Mouse (Mus musculus): ENCODE results near the gene Ect2. TPM values are rescaled to one million over a fixed set of nuclear protein-coding genes. Genes with fewer than 3 reads are reported as not detected.
A peak's percentile ranks its signal among the peaks of the same experiment; 100 is the strongest.

The Ect2 gene
- polyA plus RNA-seq, 1 experiment: 12.0 TPM

DNA sequence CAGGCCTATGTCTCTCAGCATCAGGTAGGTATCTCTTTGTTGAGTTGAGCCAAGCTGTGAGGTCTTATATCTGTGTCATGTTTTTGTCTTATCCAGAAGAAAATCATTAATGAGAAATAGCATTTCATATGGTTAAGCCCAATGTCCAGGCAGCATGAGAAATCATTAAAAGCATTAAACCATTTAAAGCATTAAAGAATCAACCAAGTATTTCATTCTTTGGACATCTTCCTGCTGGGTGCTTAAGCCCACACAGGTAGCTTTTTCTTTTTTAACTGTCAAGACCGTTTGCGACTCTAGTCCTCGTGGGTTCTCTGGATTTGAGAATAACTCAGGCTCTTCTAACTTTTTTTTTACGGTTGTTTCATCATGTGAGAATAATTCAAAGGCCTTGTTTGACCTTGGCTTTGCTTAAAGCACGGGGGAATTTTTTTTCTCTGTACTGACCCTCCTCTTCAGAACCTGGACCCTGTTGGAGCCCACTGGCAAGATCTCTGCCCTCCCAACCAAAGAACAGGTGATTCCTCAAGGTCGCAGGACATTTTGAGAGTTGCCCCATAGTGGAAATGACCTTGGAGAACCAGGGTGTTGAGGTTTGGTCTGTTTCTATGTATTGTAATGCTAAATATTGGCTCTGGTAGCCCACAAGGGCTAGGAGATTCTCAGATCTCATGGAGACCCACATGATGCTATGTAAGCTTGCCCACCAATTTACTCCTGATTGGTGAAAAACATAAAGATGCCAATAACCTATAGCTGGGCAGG, 8.1 kb upstream of the Ect2 start:
- H3K4me3 ChIP-seq (ENCODE audit: control insufficient read depth, insufficient read depth, low read length): no peak overlapping the region
- H3K27me3 ChIP-seq (ENCODE audit: control insufficient read depth, insufficient read depth, low read length): no peaks in the 10 kb centered on the region
- no peak overlapping the region for H3K27ac ChIP-seq (ENCODE audit: control insufficient read depth, insufficient read depth, low read length)
- H3K36me3 ChIP-seq (ENCODE audit: control insufficient read depth, insufficient read depth, low read length): no peaks in the 10 kb centered on the region
- 92% methylated on average over 6 of the region's 6 CpGs for WGBS
- DNase-seq: no peak
- no peak for TF ChIP-seq POLR2A (IDR thresholded peaks at IDR 0.05; ENCODE audit: control insufficient read depth, extremely low read depth, insufficient read depth, low read length, poor library complexity)
- no peak for TF ChIP-seq CTCF (IDR thresholded peaks at IDR 0.05; ENCODE audit: borderline replicate concordance, control insufficient read depth, extremely low read depth, insufficient read depth, low read length, poor library complexity)
- H3K4me1 ChIP-seq (replicated peaks; ENCODE audit: control insufficient read depth, insufficient read depth, low read length): no peaks in the 10 kb centered on the region

DNA sequence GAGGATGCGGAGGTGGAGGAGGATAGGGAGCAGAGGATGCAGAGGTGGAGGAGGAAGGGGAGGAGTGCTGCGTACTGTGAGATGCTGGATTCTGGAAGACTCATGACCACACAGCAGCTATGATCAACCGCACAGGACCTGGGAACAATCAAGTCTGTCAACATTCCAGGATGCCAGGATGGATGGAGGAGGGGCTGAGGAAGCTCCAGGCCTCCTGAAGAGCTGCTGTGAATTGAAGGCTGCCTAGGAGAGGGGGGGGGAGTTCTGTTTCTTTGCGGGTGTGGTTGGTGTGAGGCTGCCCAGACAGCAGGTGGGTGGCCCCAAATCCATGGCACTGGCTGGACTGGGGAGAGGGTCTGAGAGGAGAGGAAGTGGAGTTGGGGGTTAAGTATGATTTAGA, 5.2 kb upstream of the Ect2 start:
- H3K4me3 ChIP-seq (ENCODE audit: control insufficient read depth, insufficient read depth, low read length): no peak overlapping the region
- no peak for DNase-seq
- H3K27me3 ChIP-seq (ENCODE audit: control insufficient read depth, insufficient read depth, low read length): no peaks in the 10 kb centered on the region
- H3K27ac ChIP-seq (ENCODE audit: control insufficient read depth, insufficient read depth, low read length): no peak overlapping the region
- no peak for TF ChIP-seq POLR2A (IDR thresholded peaks at IDR 0.05; ENCODE audit: control insufficient read depth, extremely low read depth, insufficient read depth, low read length, poor library complexity)
- no peak for TF ChIP-seq CTCF (IDR thresholded peaks at IDR 0.05; ENCODE audit: borderline replicate concordance, control insufficient read depth, extremely low read depth, insufficient read depth, low read length, poor library complexity)
- H3K36me3 ChIP-seq (ENCODE audit: control insufficient read depth, insufficient read depth, low read length): no peaks in the 10 kb centered on the region
- 79% methylated on average over 4 of the region's 4 CpGs for WGBS
- H3K4me1 ChIP-seq (replicated peaks; ENCODE audit: control insufficient read depth, insufficient read depth, low read length): peaks cover 4% of the 10 kb centered on the region

DNA sequence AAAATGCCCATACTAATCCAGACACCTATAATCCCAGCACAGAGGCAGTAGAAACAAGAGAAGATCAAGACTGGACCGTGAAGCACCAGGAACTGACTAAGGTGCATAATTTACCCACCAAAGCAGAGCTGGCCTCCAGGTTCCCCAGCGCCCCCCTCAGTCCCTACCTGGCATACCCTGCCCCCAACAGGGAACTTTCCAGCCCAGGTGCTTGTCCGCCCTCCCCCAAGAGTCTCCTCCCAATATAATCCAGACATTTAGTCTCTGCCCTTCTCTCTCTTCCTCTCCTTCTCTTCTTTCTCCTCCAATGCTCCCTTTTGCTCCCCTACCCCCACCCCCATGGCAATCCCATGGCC, 2.9 kb upstream of the Ect2 start:
- H3K36me3 ChIP-seq (ENCODE audit: control insufficient read depth, insufficient read depth, low read length): no peaks in the 10 kb centered on the region
- no peak for DNase-seq
- peaks cover 6% of the 10 kb centered on the region for H3K4me1 ChIP-seq (replicated peaks; ENCODE audit: control insufficient read depth, insufficient read depth, low read length)
- TF ChIP-seq CTCF (IDR thresholded peaks at IDR 0.05; ENCODE audit: borderline replicate concordance, control insufficient read depth, extremely low read depth, insufficient read depth, low read length, poor library complexity): no peak
- no peak for TF ChIP-seq POLR2A (IDR thresholded peaks at IDR 0.05; ENCODE audit: control insufficient read depth, extremely low read depth, insufficient read depth, low read length, poor library complexity)
- 93% methylated on average over 3 of the region's 3 CpGs for WGBS
- no peak overlapping the region for H3K4me3 ChIP-seq (ENCODE audit: control insufficient read depth, insufficient read depth, low read length)
- H3K27ac ChIP-seq (ENCODE audit: control insufficient read depth, insufficient read depth, low read length): no peak overlapping the region
- no peaks in the 10 kb centered on the region for H3K27me3 ChIP-seq (ENCODE audit: control insufficient read depth, insufficient read depth, low read length)

DNA sequence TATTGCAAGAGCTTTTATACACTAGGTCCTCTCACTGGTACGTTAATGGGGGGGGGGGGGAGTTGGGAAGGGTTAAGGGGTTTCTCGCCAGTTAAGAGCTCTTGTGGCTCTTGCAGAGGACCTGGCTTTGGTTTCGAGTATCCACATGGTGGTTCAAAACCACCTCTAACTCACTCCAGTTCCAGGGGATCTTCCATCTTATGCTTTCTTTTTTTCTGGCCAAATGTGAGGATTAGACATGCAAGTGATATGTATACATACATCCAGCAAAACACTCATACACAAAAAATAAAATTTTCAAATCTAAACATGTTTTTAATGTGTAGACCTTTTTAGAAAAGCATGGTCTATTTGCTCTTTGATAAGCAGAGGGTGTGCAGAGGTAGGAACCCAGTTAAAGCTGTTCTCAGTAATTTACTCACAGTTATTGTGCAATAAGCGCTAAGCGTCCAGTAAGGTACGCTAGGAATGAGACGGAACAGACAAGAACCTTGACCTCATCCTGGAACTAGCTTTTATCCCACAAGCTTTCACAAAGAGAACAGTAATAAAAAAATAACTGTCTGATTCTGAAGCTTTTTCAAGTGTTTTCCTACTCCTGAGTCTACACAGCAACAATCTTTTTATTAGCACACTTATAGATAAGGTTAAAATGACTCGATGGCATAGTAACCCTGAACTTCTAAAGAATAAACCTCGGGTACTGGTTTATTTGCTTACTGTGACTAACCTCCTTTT, 2.3 kb upstream of the Ect2 start:
- DNase-seq: no peak
- TF ChIP-seq CTCF (IDR thresholded peaks at IDR 0.05; ENCODE audit: borderline replicate concordance, control insufficient read depth, extremely low read depth, insufficient read depth, low read length, poor library complexity) (no peak), POLR2A (IDR thresholded peaks at IDR 0.05; ENCODE audit: control insufficient read depth, extremely low read depth, insufficient read depth, low read length, poor library complexity) (no peak)
- Histone ChIP-seq H3K4me1 (replicated peaks; ENCODE audit: control insufficient read depth, insufficient read depth, low read length) (peaks cover 6% of the 10 kb centered on the region), H3K27ac (ENCODE audit: control insufficient read depth, insufficient read depth, low read length) (no peak overlapping the region), H3K27me3 (ENCODE audit: control insufficient read depth, insufficient read depth, low read length) (no peaks in the 10 kb centered on the region), H3K36me3 (ENCODE audit: control insufficient read depth, insufficient read depth, low read length) (no peaks in the 10 kb centered on the region), H3K4me3 (ENCODE audit: control insufficient read depth, insufficient read depth, low read length) (no peak overlapping the region)
- 85% methylated on average over 9 of the region's 9 CpGs for WGBS

DNA sequence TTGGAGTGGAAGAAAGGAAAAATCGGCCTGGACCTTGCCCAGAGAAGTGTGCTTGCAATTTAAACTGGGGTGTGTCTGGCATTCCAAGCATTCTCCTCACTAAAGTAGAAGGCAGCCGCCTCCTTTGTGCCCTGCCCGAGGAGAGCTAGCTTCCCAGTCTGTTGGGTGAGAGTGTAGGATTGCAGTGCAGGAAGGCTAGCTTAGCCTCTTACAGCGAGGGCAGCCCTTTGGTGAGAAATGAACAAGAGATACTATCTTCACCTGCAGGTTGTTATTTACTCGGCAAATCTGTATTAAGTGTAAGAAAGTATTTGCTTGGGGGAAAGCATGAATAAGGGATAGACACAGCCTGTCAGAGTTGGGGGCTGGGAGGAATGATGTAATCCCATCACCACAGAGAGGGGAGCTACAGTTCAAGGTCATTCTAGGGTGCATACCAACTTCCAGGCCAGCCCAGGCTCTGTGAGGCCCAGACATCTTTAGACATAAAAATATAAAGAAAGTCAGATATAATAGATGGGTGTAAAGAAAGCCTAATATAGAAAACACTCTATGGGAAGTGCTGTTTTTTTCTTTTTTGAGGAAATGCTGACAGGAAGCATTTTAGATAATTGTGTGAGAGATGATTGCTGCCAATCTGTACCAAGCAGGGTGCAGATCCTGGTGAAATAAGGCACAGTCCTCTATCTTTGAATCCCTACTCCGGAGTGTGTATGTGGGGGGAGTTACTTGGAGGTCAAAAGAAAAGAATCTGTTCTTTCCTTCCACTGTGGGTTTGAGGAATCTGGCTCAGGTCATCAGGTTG, 1.6 kb upstream of the Ect2 start:
- DNase-seq: peak; percentile 17
- no peaks in the 10 kb centered on the region for H3K27me3 ChIP-seq (ENCODE audit: control insufficient read depth, insufficient read depth, low read length)
- 57% methylated on average over 6 of the region's 6 CpGs for WGBS

DNA sequence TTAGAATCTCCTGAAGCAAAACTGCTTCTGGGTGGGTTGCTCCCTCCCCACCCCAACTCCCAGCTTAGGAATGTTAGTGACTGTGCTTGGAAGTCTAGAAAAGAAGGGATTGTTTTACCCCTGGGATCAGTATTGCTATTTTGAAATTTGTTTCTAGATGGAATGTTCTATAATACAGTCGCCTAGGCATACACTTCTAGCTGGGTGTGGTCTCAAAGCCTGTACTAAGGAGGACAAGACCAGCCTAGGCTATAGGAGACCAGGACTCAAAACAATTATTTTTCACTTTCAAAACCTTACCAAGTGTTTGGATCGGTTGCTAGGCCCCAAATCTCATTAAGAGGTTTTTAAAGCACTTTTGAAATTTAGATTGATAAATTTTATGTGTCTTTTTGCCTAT, 602 bp upstream of the Ect2 start:
- H3K4me3 ChIP-seq (ENCODE audit: control insufficient read depth, insufficient read depth, low read length): no peak overlapping the region
- H3K27me3 ChIP-seq (ENCODE audit: control insufficient read depth, insufficient read depth, low read length): no peaks in the 10 kb centered on the region
- WGBS: 84% methylated on average over 2 of the region's 2 CpGs
- no peak for DNase-seq
- peaks cover 6% of the 10 kb centered on the region for H3K4me1 ChIP-seq (replicated peaks; ENCODE audit: control insufficient read depth, insufficient read depth, low read length)
- peaks cover 4% of the 10 kb centered on the region; the same call in 1 of the 2 replicates for H3K36me3 ChIP-seq (ENCODE audit: control insufficient read depth, insufficient read depth, low read length)
- no peak for TF ChIP-seq POLR2A (IDR thresholded peaks at IDR 0.05; ENCODE audit: control insufficient read depth, extremely low read depth, insufficient read depth, low read length, poor library complexity)
- TF ChIP-seq CTCF (IDR thresholded peaks at IDR 0.05; ENCODE audit: borderline replicate concordance, control insufficient read depth, extremely low read depth, insufficient read depth, low read length, poor library complexity): no peak
- H3K27ac ChIP-seq (ENCODE audit: control insufficient read depth, insufficient read depth, low read length): peak overlapping the region; percentile 4; the same call in 1 of the 2 replicates

More for the DNA sequence above, 1.6 kb upstream of the Ect2 start:
- H3K36me3 ChIP-seq (ENCODE audit: control insufficient read depth, insufficient read depth, low read length): no peaks in the 10 kb centered on the region; the same call in 1 of the 2 replicates
- no peak for TF ChIP-seq POLR2A (IDR thresholded peaks at IDR 0.05; ENCODE audit: control insufficient read depth, extremely low read depth, insufficient read depth, low read length, poor library complexity)
- no peak for TF ChIP-seq CTCF (IDR thresholded peaks at IDR 0.05; ENCODE audit: borderline replicate concordance, control insufficient read depth, extremely low read depth, insufficient read depth, low read length, poor library complexity)
- H3K4me1 ChIP-seq (replicated peaks; ENCODE audit: control insufficient read depth, insufficient read depth, low read length): peaks cover 6% of the 10 kb centered on the region
- H3K27ac ChIP-seq (ENCODE audit: control insufficient read depth, insufficient read depth, low read length): peak overlapping the region; percentile 39; the same call in 1 of the 2 replicates
- H3K4me3 ChIP-seq (ENCODE audit: control insufficient read depth, insufficient read depth, low read length): no peak overlapping the region
